Mouse (Mus musculus) spleen, adult 2 months (tissue): Measurements from ENCODE around the gene Srgap3.

Experiments
- CTCF ChIP-seq: fragments of 200-500 bp; IDR thresholded peaks from 2 replicates; pipeline ENCODE4 v1.5.1; 2011; ENCODE audit warnings: mild to moderate bottlenecking, inconsistent platforms; ENCODE audit not compliant: insufficient read depth, insufficient read length, insufficient replicate concordance; ENCODE audit errors: extremely low read depth
- POLR2A ChIP-seq: fragments of 200-500 bp; IDR thresholded peaks from 2 replicates; pipeline ENCODE4 v1.6.1; 2011; ENCODE audit warnings: low read depth, low read length, inconsistent platforms

DNA sequence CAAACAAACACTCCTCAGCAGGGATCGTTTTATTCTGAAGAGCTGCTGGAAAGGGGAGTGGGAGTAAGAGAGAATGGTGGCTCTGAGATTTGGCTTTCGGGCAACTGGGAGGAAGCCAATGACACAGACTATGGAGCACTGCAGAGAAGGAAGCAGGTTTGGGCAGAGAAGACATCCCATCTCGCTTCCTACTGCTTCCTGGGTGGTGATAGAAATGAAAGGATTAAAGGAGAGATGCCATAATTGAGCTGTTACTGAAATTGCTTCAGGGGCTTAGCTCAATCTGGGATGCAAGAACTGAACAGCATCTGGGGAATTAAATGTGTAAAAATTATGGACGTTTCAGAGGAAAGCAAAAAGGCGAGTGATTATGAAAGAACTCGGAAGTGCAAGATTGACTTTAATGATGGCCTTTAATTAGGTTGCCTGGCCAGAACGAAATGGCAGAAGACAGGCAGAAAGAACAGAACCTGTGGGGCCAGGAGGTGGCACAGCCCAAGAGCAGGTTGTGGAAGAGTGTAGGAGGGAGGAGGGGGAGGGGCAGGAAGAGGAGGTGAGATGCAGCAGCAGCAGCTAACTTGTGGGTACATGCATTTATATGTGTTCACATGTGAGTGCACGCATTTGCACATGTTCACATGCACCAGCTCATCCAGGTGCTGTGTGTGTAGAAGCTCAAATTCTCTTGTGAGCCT is 126.6 kb downstream of the Srgap3 start:
- TF ChIP-seq POLR2A (no peak), CTCF (no peak)
